In the genomic region with DNA sequence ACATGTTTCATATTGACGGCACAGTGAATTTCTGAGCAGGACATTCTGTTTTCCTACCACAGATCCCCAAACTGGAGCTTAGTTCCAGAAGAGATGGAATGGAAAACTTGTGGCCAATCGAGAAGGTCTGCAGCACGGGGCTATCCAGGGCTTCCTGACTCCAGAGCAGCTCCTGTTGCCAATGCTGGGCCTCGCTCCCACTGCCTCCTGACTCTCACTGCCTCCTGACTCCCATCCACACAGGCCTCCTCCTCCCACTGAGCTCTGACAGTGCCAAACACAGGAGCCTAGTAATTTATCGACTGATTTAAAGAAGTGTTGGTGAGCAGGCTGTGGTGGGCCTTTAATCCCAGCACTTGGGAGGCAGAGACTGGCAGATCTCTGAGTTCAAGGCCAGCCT, we compare ENCODE assay signal across 13 mouse cellular contexts.
"Had no signal": no experiment of that assay in that cellular context is flagged by ENCODE, and none has a peak within 500 bp of the region (broad histone marks: within the 10 kb centered on the region; RNA-seq: fewer than 3 reads in every experiment).

No protein-coding gene starts in this region.

- DNase-seq: kidney, postnatal 14 days; kidney, postnatal 4 days; liver; lung, adult 18-20 months; lung, postnatal 10 days; lung, postnatal 36 days; retina, postnatal 1 day; right cerebral cortex, postnatal 25 days; spleen, adult 18-20 months; thymus, postnatal 25 days had no signal

- ATAC-seq: liver, embryonic 12.5 days; midbrain, embryonic 13.5 days; midbrain, embryonic 16.5 days had no signal
